Mouse (Mus musculus): ENCODE data around the gene Art1. TPM values are rescaled to one million over a fixed set of nuclear protein-coding genes. Genes with fewer than 3 reads are reported as not detected.

Gene Art1
- polyA plus RNA-seq (2016; fragmentation: Nextera tagmentation; extraction: Ambion mirVana), result 1.1 TPM in 2 replicates

GRCm38 (mm10) chr7:102101487-102101886 lies at the start of gene Art1:
Art1 (plus strand) TSS chr7:102101743.
- Histone ChIP-seq H3K27me3 (replicated peaks; ENCODE audit: low read depth, poor library complexity, severe bottlenecking) (peaks cover 14% of the 10 kb centered on the region; the same call in 1 of the 2 replicates), H3K36me3 (replicated peaks) (peaks cover 6% of the 10 kb centered on the region; the same call in 1 of the 2 replicates), H3K9me3 (no peaks in the 10 kb centered on the region), H3K27ac (replicated peaks) (peak within 1 kb of the TSS; percentile 71; the same call in 1 of the 2 replicates), H3K4me3 (peak within 1 kb of the TSS; percentile 3), H3K4me1 (peaks cover 38% of the 10 kb centered on the region)
- no peak for DNase-seq (ENCODE audit: low spot score)
- 36% methylated on average over 5 of the region's 5 CpGs for WGBS

- DNase-seq (ENCODE audit: low spot score), result no peak
- Histone ChIP-seq H3K36me3 (replicated peaks) (peaks cover 56% of the 10 kb centered on the region), H3K27ac (replicated peaks) (no peak overlapping the region), H3K9me3 (no peaks in the 10 kb centered on the region), H3K27me3 (replicated peaks; ENCODE audit: low read depth, poor library complexity, severe bottlenecking) (no peaks in the 10 kb centered on the region), H3K4me1 (peaks cover 19% of the 10 kb centered on the region), H3K4me3 (no peak overlapping the region)
- WGBS, result 88% methylated on average over 3 of the region's 3 CpGs
Measured at GRCm38 (mm10) chr7:102061353-102061752, 40.2 kb upstream of the Art1 start.

GRCm38 (mm10) chr7:102062203-102062602 lies 39.3 kb upstream of the Art1 start:
- DNase-seq (ENCODE audit: low spot score), result no peak
- Histone ChIP-seq H3K36me3 (replicated peaks) (peaks cover 48% of the 10 kb centered on the region), H3K27ac (replicated peaks) (no peak overlapping the region), H3K27me3 (replicated peaks; ENCODE audit: low read depth, poor library complexity, severe bottlenecking) (no peaks in the 10 kb centered on the region), H3K4me1 (peaks cover 22% of the 10 kb centered on the region), H3K9me3 (no peaks in the 10 kb centered on the region), H3K4me3 (no peak overlapping the region)
- WGBS, result 87% methylated on average over 1 of the region's 1 CpGs

GRCm38 (mm10) chr7:102063891-102064290 lies 37.7 kb upstream of the Art1 start:
- Histone ChIP-seq H3K4me1 (peaks cover 22% of the 10 kb centered on the region), H3K4me3 (peak overlapping the region; percentile 82), H3K36me3 (replicated peaks) (peaks cover 47% of the 10 kb centered on the region), H3K27me3 (replicated peaks; ENCODE audit: low read depth, poor library complexity, severe bottlenecking) (no peaks in the 10 kb centered on the region), H3K27ac (replicated peaks) (no peak overlapping the region), H3K9me3 (no peaks in the 10 kb centered on the region)
- DNase-seq (ENCODE audit: low spot score), result no peak
- 89% methylated on average over 9 of the region's 9 CpGs for WGBS

GRCm38 (mm10) chr7:102064655-102065045 lies 36.9 kb upstream of the Art1 start:
- no peak for DNase-seq (ENCODE audit: low spot score)
- Histone ChIP-seq H3K4me3 (peak overlapping the region; percentile 82), H3K27ac (replicated peaks) (peak overlapping the region; percentile 93), H3K27me3 (replicated peaks; ENCODE audit: low read depth, poor library complexity, severe bottlenecking) (no peaks in the 10 kb centered on the region), H3K9me3 (no peaks in the 10 kb centered on the region), H3K4me1 (peaks cover 22% of the 10 kb centered on the region), H3K36me3 (replicated peaks) (peaks cover 45% of the 10 kb centered on the region)
- WGBS, result under 1% methylated on average over 9 of the region's 9 CpGs

- WGBS, result under 1% methylated on average over 56 of the region's 56 CpGs
- Histone ChIP-seq H3K27ac (replicated peaks) (peak within 1 kb of the TSS; percentile 93), H3K36me3 (replicated peaks) (peaks cover 45% of the 10 kb centered on the region), H3K4me3 (peak within 1 kb of the TSS; percentile 82), H3K4me1 (peaks cover 22% of the 10 kb centered on the region), H3K27me3 (replicated peaks; ENCODE audit: low read depth, poor library complexity, severe bottlenecking) (no peaks in the 10 kb centered on the region), H3K9me3 (no peaks in the 10 kb centered on the region)
- peak; percentile 96 for DNase-seq (ENCODE audit: low spot score)
Measured at GRCm38 (mm10) chr7:102065046-102065891, 36.3 kb upstream of the Art1 start, which contains the start of the genes Rnf121, Xndc1 and Xntrpc. Rnf121 (minus strand) TSS chr7:102065469. Xndc1 (plus strand) TSS chr7:102065511. Xntrpc (plus strand) TSS chr7:102065713.

- Histone ChIP-seq H3K4me3 (peak overlapping the region; percentile 82), H3K4me1 (peaks cover 22% of the 10 kb centered on the region), H3K27ac (replicated peaks) (peak overlapping the region; percentile 93), H3K9me3 (no peaks in the 10 kb centered on the region), H3K36me3 (replicated peaks) (peaks cover 46% of the 10 kb centered on the region), H3K27me3 (replicated peaks; ENCODE audit: low read depth, poor library complexity, severe bottlenecking) (no peaks in the 10 kb centered on the region)
- WGBS, result 83% methylated on average over 6 of the region's 6 CpGs
- no peak for DNase-seq (ENCODE audit: low spot score)
Measured at GRCm38 (mm10) chr7:102066363-102066762, 35.2 kb upstream of the Art1 start.

- H3K27me3 ChIP-seq (replicated peaks; ENCODE audit: low read depth, poor library complexity, severe bottlenecking), result no peaks in the 10 kb centered on the region
- no peaks in the 10 kb centered on the region for H3K9me3 ChIP-seq
- no peak overlapping the region for H3K4me3 ChIP-seq
- 83% methylated on average over 7 of the region's 7 CpGs for WGBS
- no peak overlapping the region for H3K27ac ChIP-seq (replicated peaks)
- H3K4me1 ChIP-seq, result no peaks in the 10 kb centered on the region
- peaks cover 98% of the 10 kb centered on the region for H3K36me3 ChIP-seq (replicated peaks)
- DNase-seq (ENCODE audit: low spot score), result no peak
Measured at GRCm38 (mm10) chr7:102076714-102077296, 24.7 kb upstream of the Art1 start.

- H3K4me3 ChIP-seq, result no peak overlapping the region
- peaks cover 98% of the 10 kb centered on the region for H3K36me3 ChIP-seq (replicated peaks)
- no peak for DNase-seq (ENCODE audit: low spot score)
- H3K27ac ChIP-seq (replicated peaks), result no peak overlapping the region
- no peaks in the 10 kb centered on the region for H3K4me1 ChIP-seq
- no peaks in the 10 kb centered on the region for H3K9me3 ChIP-seq
- WGBS, result 82% methylated on average over 7 of the region's 7 CpGs
- no peaks in the 10 kb centered on the region for H3K27me3 ChIP-seq (replicated peaks; ENCODE audit: low read depth, poor library complexity, severe bottlenecking)
Measured at GRCm38 (mm10) chr7:102078517-102078916, 23.0 kb upstream of the Art1 start.

- Histone ChIP-seq H3K9me3 (no peaks in the 10 kb centered on the region), H3K36me3 (replicated peaks) (peaks cover 98% of the 10 kb centered on the region), H3K4me3 (no peak overlapping the region), H3K27me3 (replicated peaks; ENCODE audit: low read depth, poor library complexity, severe bottlenecking) (no peaks in the 10 kb centered on the region), H3K4me1 (no peaks in the 10 kb centered on the region), H3K27ac (replicated peaks) (no peak overlapping the region)
- 93% methylated on average over 8 of the region's 8 CpGs for WGBS
- no peak for DNase-seq (ENCODE audit: low spot score)
Measured at GRCm38 (mm10) chr7:102080311-102080710, 21.2 kb upstream of the Art1 start.

- no peak overlapping the region for H3K4me3 ChIP-seq
- no peaks in the 10 kb centered on the region for H3K9me3 ChIP-seq
- no peaks in the 10 kb centered on the region for H3K4me1 ChIP-seq
- DNase-seq (ENCODE audit: low spot score), result no peak
- peaks cover 99% of the 10 kb centered on the region for H3K36me3 ChIP-seq (replicated peaks)
- no peak overlapping the region for H3K27ac ChIP-seq (replicated peaks)
- H3K27me3 ChIP-seq (replicated peaks; ENCODE audit: low read depth, poor library complexity, severe bottlenecking), result no peaks in the 10 kb centered on the region
- 96% methylated on average over 5 of the region's 5 CpGs for WGBS
Measured at GRCm38 (mm10) chr7:102081784-102082183, 19.8 kb upstream of the Art1 start.

GRCm38 (mm10) chr7:102082816-102083215 lies 18.7 kb upstream of the Art1 start, which contains the start of gene Trpc2:
Trpc2 (plus strand) TSS chr7:102083116.
- H3K36me3 ChIP-seq (replicated peaks), result peaks cover 98% of the 10 kb centered on the region
- 88% methylated on average over 5 of the region's 5 CpGs for WGBS
- no peaks in the 10 kb centered on the region for H3K9me3 ChIP-seq
- DNase-seq (ENCODE audit: low spot score), result no peak
- no peak within 1 kb of the TSS for H3K4me3 ChIP-seq
- H3K27ac ChIP-seq (replicated peaks), result no peak within 1 kb of the TSS
- no peaks in the 10 kb centered on the region for H3K4me1 ChIP-seq
- H3K27me3 ChIP-seq (replicated peaks; ENCODE audit: low read depth, poor library complexity, severe bottlenecking), result no peaks in the 10 kb centered on the region

All from embryonic facial prominence, embryonic 10.5 days (tissue).